Mouse (Mus musculus): ENCODE measurements around the gene Itgb3.

The Itgb3 gene

DNA sequence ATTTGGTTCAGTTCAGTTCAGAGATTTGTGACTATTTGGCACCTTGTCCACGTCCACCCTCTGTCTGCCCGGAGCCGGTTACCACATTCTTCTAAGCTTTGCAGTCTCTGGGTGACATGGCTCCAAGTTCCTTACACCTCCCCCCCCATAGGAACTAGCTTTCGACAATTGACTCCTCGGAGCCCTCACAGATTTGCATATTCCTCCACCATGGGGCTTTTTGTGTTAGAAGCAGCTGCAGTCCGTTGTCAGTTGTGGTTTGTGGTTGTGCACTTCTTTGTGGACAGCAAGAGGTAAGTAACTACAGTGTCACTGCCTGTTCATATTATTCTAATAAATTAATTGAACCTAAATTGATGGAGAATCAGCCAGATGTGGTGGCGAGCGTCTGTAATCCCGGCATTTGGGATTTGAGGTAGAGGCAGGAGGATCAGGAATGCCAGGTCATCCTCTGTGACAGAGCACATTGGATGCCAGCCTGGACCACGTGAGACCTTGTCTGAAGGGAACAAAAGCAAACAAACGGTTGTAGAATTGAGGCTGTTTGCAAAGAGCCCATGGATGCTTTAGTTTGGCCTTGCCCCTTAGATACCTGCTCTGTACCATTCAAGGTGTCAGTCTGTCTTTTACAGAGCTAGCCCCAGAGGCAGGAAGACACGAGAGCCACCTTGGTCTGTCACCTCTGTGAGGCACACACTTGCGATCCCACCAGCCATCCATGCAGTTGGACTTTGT, 25.0 kb upstream of the Itgb3 start:
- peak; percentile 89 for DNase-seq (ENCODE audit: low read depth)

DNA sequence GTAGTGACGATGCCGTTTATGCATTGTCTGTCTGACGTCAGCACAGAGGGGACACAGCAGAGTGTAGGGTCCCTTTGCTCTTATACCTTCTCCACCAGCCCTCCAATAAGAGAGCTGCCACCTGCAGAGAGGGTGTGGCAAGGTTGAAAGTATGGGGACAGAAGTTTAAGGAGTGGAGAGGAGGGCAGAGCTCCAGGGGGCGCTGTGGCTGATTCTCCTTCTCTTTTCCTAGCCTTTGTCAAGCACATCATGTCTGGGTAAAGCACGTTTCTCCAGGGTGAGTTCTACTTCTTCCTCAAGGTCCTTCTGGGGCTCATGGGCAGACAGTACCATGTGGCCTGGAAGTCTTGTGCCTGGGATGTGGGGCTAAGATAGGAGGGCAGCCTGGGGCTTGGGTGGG, 22.3 kb upstream of the Itgb3 start:
- peak; percentile 30 for DNase-seq (ENCODE audit: low read depth)

DNA sequence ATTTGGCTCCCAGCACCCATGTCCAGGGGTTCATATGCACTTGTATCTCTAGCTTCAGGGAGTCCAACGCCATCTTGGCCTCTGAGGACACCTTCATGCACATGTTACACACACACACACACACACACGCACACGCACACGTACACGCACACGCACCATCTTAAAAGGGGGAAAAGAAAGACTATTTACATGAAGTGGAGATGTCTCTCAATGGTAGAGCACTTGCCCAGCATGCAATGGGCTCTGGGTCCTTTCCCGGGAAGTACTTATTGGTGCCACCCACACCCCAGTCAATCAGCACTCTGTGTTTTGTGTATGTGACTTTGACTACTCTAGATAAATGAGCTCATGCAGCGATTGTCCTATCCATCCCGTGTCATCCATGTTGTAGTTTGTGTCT, 19.9 kb upstream of the Itgb3 start:
- DNase-seq (ENCODE audit: low read depth) = no peak

DNA sequence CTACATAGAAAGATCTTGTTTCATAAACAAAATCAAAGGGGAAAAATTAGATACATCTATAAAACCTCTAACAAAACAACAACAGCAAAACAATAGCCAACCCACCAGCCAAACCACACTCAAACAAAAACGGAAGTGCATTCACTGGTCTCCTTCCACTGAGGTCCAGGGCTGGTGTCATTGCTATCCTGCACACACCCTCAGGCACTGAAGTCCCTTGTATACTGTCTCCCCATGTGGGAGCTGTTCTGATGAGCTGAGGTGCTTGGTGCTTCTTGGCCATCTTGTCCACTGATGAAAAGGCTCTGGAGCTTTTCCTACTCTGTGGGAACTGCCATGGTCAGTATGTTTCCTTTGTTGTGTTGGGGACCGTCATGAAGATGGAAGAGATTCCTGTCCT, 19.3 kb upstream of the Itgb3 start:
- DNase-seq (ENCODE audit: low read depth) = no peak

DNA sequence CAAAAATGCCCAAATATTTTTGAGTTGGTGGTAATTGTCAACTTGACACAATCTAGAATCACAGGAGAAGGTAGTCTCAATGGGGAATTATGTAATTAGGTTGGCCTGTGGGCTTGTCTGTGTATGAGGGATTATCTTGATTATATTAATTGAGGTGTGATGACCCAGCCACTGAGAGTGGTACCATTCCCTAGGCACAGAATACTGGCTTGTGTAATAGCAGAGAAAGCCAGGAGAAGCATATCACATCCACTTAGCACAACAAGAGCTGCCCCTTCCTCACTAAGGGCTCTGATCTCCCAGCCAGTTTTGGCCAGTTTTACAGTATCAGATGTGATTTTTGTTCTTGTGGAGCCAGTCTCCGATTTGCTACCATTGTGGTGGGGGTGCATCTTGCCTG, 18.2 kb upstream of the Itgb3 start:
- DNase-seq (ENCODE audit: low read depth) = no peak

DNA sequence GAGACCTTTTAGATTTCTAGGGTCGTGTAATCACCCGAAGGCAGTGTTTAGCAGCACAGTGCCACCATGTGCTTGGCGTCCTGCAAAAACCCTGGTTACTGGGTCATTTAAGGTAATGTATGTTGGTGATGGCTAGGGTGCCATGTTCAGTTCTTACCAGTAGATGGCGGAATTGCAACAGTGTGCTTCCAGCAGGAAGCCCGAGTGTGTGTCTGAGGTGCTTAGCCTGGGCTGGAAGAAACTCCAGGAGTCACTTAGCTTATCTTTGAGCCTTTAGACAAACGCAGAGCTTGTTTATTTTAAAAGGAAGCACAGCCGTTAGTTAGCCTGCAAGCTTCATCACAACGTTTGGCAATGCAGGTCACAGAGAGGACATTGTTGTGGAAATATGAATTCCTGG, 17.7 kb upstream of the Itgb3 start:
- peak; percentile 91 for DNase-seq (ENCODE audit: low read depth)

DNA sequence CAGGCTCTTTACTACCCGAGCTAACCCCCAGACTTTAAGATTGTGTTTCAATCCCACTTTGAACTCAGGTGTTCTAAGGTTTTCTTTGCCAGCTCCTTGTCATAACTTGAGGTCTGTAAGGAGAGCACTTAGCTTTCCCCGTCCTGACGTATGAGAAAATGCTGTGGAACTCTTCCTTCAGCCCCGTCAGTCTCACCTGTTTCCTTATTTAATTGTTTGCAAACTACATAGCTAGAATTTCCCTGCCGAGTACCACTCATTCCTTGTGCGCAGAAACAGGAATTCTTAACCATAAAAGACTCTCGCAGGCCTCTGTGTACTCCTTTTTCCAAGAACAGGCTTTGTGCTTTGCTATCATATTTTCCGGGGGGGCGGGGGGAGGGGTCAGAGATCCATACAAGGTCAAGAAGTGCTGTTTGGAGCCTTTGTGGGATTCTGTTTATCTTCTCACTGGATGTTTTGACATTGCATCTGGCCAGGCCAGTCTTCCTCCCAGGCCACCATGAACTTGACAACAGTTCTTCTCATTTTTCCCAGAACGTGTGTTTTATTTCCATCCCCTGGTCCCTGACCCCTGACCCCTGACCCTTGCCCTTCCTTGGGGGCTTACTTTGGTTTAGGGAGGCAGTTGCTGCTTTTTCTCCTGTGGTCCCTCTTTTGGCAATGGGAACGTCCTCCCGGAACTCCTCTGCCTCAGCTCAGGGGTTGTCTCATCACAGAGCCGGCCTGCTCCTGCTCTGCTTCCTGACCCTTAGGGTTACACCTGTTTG, 15.5 kb upstream of the Itgb3 start:
- DNase-seq (ENCODE audit: low read depth) = no peak

DNA sequence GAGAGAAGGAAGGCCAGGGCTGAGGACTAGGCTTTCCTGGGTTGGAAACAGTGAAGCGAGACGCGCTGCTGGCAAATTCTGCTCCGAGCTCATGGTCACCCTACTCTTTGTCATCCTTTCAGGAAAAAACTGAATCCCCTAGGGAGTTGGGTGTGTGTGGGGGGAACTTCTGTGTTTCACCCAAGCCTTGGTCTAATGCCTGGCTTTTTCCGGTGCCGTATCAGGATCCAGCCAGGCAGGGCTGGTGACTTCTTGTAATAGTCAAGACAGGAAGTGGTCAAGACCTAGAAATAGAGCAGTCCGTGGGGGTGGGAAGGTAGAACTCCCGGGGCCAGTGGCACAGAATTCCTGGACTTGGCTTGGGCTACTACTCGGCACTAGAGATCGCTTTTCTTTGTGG, 11.4 kb upstream of the Itgb3 start:
- no peak for DNase-seq (ENCODE audit: low read depth)

DNA sequence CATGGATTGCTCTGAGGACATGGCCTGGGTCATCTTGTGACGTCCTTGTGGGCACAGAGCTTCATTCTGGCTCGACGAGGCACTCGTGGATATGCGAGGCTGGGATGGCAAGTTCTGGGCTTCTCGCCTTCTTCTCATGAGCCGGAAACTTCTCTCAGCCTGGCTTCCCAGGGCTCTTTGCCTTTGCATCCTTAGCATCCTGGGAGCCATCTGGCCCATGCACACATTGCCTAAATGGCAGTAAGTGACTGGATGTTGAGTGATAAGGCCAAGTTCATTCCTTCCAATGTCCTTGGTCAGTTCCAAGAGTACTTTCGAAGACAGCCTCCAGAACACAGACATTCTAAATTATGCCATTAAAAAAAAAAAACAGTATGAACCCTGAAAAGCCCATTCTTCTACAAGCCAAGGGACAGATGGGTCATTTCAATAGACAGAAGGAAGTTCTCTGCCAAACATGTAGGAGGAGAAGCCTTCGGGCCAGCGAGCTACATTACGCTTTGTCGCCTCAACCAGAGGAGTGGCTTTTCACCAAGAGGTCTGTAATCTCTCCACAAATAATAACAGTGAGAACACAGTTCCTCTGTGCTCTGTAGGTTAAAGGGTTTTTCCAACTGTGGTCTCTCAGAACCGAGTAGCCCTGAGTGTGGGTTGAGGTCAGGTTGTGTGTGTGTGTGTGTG, 8.4 kb upstream of the Itgb3 start:
- peak; percentile 43 for DNase-seq (ENCODE audit: low read depth)

DNA sequence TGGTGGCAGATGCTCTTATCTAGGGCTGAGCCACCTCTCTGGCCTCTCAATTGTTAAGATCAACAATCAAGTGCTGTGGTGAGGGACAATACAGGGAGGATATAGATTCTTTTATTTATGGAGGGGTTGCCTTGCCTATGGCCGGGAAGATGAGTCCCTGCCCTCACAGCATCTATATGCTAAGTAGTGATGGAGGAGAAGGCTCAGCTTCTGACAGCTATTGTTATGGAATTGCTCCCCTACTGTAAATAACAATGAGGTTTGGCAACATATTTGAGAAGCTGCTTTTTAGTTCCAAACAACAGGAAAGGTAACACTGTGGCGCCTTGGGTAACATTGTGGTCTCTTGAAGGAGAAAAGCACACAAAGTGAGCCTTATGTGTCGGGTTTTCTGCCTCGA, 7.1 kb upstream of the Itgb3 start:
- DNase-seq (ENCODE audit: low read depth) = no peak

DNA sequence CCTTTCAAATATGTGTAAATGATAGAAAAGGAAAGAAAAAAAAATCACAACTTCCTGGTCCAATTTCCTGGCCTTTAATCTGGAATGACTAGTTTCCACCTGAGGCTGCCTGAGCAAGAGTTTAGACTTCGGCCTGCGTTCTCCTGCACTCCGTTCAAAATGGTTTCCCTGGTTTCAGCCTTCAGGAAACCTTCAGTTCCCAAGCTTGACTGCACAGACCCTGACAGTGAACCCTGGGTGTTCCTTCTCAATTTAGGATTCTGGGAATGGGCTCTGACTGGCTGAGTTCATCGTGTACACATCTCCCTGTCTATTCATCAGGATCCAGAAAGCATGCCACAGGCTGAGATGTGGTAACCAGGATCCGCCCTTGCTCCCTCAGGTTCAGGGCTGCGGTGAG, 3.6 kb upstream of the Itgb3 start:
- no peak for DNase-seq (ENCODE audit: low read depth)

DNA sequence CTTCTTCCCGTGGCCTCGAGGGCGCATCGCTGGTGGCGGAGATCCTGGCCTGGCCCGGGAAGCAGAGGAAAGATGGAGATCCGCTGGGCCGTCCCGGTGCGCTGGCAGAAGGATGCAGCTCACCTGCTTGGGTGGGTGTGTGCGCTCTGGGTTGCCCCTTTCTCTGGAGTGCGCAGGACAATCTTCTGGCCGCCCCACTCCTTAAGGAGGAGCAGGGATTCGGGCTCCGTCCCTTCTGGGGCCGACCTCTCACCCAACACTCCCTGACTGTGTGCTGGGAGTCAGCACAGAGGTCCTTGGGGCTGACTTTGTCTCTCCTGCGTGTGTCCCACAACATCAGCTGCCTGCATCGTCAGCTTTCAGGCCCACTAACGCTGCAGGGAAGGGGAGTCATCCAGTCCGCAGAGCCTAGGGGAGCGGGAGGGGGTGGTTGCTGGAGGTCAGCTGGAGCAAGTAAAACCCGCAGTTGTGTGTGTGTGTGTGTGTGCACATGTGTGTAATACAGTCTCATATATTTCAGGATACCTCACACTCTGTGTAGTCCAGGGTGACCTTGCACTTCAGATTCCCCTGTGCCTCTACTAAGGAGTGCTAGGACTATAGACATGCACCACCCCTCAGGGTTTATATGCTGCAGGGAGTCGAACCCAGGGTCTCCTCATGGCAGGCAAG, 585 bp downstream of the Itgb3 start:
- no peak for DNase-seq (ENCODE audit: low read depth)

DNA sequence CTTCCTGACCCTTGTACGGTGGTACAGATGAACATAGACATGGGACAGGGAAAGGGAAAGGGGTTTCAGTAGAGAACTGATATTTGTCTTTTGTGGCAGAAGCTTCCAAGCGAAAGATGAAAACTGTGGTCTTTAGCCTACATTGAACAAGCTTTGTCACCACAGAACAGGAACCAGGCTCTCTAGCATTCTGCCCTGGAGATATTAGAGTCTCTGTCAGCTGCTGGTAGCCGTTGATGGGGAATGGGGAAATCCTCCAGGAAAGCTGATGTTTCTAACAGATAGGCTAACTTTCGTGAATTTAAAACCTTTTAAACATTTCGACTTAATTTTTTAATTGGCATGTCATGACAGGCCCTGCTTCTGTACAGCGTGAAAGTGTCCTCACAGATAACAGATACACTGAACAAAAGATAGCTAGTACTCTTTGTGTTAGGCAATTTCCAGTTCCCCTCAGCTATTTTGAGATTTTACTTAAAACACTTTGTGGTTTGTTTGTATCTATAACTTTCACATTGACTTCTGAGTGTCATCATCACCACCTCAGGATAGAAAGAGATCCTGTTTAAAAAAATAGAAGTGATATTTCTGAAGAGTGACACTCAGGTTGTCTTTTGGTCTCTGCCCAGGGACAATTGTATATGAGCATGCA, 1.4 kb downstream of the Itgb3 start:
- no peak for DNase-seq (ENCODE audit: low read depth)

DNA sequence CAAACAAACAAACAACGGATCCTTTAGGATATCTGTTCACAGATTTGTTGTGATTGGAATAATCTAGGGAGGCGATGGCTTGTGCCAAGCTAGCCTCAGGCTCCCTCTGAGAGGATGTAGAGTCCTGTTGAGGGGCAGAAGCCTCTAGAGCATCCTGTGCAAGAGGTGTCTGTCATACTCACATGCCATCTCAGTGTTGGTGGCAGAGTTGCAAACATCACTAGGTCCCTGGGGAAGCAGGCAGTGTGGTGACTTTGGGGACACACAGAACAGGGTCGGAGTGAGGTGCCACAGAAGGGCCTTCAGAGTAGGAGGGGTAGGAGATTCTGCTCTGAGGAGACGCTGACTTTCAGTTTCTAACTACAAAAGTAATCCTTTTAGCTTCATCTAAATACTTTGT, 1.9 kb downstream of the Itgb3 start:
- peak; percentile 57 for DNase-seq (ENCODE audit: low read depth)

DNA sequence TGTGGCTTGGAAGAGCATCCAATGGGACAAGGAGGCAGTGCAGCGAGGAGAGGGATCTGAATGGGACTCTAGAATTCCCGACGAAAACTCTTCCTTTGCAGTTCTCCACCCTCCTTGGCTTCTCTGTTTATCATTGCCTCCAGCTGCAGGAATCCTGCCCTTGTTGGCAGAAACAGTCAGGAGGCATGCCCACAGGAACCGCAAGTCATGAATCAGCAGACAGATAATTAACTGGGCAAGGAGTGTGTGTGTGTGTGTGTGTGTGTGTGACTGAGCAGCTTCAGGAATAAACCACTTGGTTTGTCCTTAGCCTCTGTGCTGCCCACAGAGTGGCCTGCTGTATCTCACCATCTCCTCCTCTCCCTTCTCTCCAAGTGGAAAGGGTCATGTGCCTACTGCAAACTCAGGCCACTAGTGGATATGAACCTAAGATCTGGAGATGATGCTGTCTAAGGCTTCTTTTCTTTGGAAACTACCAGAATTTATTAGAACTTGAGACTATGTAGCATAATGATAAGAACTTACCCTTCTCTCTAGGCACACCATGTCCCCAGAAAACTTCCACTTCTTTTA, 3.9 kb downstream of the Itgb3 start:
- DNase-seq (ENCODE audit: low read depth) = no peak

DNA sequence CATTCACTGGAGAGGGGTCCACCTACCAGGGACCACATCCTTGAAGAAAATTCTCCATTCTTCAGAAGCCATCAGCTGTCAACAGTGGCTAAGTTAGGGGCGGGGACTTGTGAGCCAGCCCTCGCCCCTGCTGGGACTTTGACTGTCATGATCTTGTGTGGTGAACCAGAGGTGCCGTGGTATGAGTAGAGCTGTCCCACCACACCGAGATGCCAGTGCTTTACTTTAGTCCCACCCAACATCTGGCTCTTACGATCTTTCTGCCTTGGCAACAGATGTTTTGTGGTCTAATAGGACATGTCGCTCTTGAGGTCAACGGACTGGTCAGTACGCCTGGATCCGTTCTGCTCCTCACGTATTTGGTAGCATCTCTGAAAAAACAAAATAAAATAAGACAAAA, 5.8 kb downstream of the Itgb3 start:
- DNase-seq (ENCODE audit: low read depth) = peak; percentile 52

DNA sequence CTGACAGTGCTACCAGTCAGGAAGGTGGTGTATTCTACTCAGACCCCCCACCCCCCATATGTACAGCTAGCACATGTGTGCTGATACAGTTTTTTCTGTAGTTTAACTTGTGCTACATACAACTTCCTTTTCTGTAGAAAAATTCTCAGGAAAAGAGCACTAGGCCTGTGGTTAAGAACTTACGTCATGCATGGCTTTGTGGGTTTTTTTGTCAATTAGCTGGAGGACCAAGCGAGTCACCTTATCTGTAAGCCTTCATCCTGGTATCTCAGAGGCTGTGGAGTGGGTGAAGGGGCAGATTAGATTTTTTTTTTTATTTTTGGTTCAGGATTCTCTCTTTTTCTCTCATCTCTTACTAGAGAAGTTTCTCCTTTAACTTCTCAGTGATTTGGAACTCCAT, 6.3 kb downstream of the Itgb3 start:
- peak; percentile 67 for DNase-seq (ENCODE audit: low read depth)

DNA sequence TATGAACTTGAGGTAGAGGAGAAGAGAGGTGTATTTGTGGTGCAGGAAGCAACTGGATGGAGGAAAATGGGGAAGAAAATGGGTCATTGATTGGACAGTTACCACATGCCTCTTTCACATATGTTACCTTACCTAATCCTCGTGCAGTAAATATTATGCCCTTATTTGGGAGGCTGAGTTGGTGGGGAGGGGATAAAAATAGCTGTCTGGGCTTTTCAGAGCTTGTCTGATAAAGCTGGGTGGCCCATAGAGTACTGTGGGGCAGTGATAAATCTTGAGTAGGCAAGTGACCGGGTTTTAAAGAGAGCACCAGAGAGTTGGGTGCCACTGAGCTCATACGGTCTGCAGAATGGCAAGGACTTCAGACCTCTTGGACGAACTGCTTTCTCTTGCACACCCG, 8.4 kb downstream of the Itgb3 start:
- no peak for DNase-seq (ENCODE audit: low read depth)

DNA sequence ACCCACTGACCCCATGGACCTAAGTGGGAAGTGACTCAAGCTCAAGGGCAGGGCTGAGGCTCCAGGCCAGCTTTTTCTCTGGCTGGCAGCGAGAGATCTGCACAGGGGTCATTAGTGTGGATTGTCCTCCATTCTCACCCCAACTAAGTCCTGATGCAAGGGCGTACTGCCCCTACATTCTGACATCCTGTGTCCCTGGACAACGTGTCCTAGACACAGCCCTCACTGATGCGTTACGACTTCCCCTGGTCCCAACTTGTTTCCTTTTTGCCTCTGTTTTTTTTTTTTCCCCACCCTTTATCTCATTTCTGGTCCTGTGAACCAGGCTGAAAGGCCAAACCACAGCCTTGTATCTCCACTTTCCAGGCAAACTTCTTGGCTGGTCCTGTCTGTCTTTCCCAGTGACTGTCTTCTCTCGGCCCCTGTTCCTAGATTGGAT, 10.9 kb downstream of the Itgb3 start:
- DNase-seq (ENCODE audit: low read depth) = no peak

DNA sequence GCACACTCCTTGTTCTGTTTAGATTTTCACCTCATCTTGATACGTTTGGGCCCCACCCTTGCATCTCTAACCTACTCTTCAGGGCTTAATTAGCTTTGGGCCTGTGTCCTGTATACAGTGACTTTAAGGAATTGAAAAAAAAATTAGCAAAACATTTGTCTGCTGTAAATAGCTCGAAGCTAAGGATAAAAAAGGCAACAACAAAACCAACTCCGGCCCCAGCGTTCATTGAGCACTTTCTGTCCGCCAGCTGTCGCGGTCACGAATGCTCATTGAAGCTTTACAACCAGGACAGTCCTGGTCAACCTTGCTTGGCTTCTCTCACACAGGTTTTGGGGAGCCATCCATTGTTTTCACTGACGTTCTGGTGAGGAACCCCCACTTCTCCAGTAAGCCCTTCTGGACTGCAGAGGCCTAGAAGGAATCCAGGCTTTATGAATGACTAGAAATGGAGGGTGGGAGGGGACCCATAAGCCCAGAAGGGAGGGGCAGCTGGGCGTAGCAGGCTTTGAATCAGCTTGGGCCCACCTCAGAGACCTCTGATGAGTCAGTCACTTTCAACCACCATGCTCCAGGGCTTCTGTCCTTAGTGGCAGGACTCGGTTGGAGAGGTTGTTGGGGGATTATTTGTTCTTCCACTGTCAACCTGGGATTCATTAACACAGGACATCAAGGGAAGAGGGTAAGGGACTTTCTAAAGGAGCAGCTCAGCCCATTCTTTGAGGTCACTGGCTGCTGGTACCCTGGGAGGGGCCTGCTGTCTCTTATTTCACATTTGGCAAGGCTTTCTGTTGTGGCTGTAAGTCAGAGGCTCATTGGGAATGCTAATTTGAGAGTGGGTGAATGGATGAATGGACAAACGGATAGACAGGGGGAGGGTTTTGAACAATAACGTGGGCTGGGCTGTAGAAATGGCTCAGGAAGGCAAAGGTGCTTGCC, 11.6 kb downstream of the Itgb3 start:
- DNase-seq (ENCODE audit: low read depth) = no peak

Data from induced T-regulatory cell, adult 2 months (primary cell).